In genomic region chr1:72005956-72006355, GRCm38 (mm10) we compare ENCODE assay signal across 20 mouse cellular contexts.
A peak's percentile ranks its signal among the peaks of the same experiment; 100 is the strongest.
DNase-seq lines count a peak whose midpoint lies in the region; ATAC-seq and TF ChIP-seq lines count a peak whose summit lies in the region.
"Had no signal": no experiment of that assay in that cellular context is flagged by ENCODE, and none has a peak within 500 bp of the region (broad histone marks: within the 10 kb centered on the region; RNA-seq: fewer than 3 reads in every experiment).

No protein-coding gene starts in this region.

- H3K4me2 ChIP-seq in forebrain, embryonic 16.5 days (ENCODE audit: low read length) = no peak overlapping the region
- H3K4me2 ChIP-seq in forebrain, embryonic 12.5 days = no peak overlapping the region
- H3K4me2 ChIP-seq in midbrain, postnatal 0 days (ENCODE audit: low read depth, low read length, poor library complexity, severe bottlenecking) = no peak overlapping the region
- H3K4me2 ChIP-seq in midbrain, embryonic 16.5 days (ENCODE audit: low read length) = no peak overlapping the region
- H3K4me2 ChIP-seq: heart, embryonic 13.5 days had no signal

- H3K36me3 ChIP-seq in forebrain, embryonic 16.5 days (ENCODE audit: control insufficient read depth, insufficient read depth) = no peaks in the 10 kb centered on the region
- no peaks in the 10 kb centered on the region for H3K36me3 ChIP-seq in forebrain, embryonic 12.5 days (replicated peaks)
- no peaks in the 10 kb centered on the region for H3K36me3 ChIP-seq in midbrain, postnatal 0 days (ENCODE audit: insufficient read depth, low read length)
- no peaks in the 10 kb centered on the region for H3K36me3 ChIP-seq in midbrain, embryonic 16.5 days (ENCODE audit: control insufficient read depth, insufficient read depth, low read length)
- H3K36me3 ChIP-seq: heart, embryonic 13.5 days had no signal

- H3K9me3 ChIP-seq in forebrain, embryonic 16.5 days (ENCODE audit: control insufficient read depth, low read length) = no peaks in the 10 kb centered on the region
- H3K9me3 ChIP-seq in forebrain, embryonic 12.5 days = no peaks in the 10 kb centered on the region
- no peaks in the 10 kb centered on the region for H3K9me3 ChIP-seq in midbrain, postnatal 0 days (ENCODE audit: low read length)
- no peaks in the 10 kb centered on the region for H3K9me3 ChIP-seq in midbrain, embryonic 16.5 days (replicated peaks; ENCODE audit: control insufficient read depth, low read length, poor library complexity, severe bottlenecking)
- H3K9me3 ChIP-seq: heart, embryonic 13.5 days had no signal

- no peak overlapping the region for H3K9ac ChIP-seq in forebrain, embryonic 16.5 days (replicated peaks; ENCODE audit: low read depth, low read length)
- H3K9ac ChIP-seq in forebrain, embryonic 12.5 days = no peak overlapping the region
- H3K9ac ChIP-seq in midbrain, postnatal 0 days (replicated peaks; ENCODE audit: low read length, poor library complexity, severe bottlenecking) = no peak overlapping the region
- no peak overlapping the region for H3K9ac ChIP-seq in midbrain, embryonic 16.5 days (ENCODE audit: low read depth, low read length)
- H3K9ac ChIP-seq: heart, embryonic 13.5 days had no signal

- H3K4me1 ChIP-seq in forebrain, embryonic 16.5 days (replicated peaks; ENCODE audit: control insufficient read depth, insufficient read depth, low read length) = peaks cover 7% of the 10 kb centered on the region
- peaks cover 7% of the 10 kb centered on the region; the same call in 1 of the 2 replicates for H3K4me1 ChIP-seq in forebrain, embryonic 12.5 days
- H3K4me1 ChIP-seq in midbrain, postnatal 0 days (ENCODE audit: insufficient read depth, low read length) = no peaks in the 10 kb centered on the region
- no peaks in the 10 kb centered on the region for H3K4me1 ChIP-seq in midbrain, embryonic 16.5 days (ENCODE audit: control insufficient read depth, insufficient read depth, low read length)

- 0 out of 2 replicates have a peak, but pooled peaks have one; percentile 7 for TF ChIP-seq CTCF in midbrain, postnatal 0 days (IDR thresholded peaks at IDR 0.05)

- peak; percentile 40; the same call in 1 of the 2 replicates for ATAC-seq in forebrain, embryonic 16.5 days
- ATAC-seq in forebrain, embryonic 12.5 days (ENCODE audit: low FRiP score) = no peak
- ATAC-seq in midbrain, postnatal 0 days (ENCODE audit: low FRiP score) = no peak
- no peak for ATAC-seq in midbrain, embryonic 16.5 days
- ATAC-seq: activated CD4-positive, CD25-positive, alpha-beta regulatory T cell, adult 4 months; CD4-positive, CD25-positive, alpha-beta regulatory T cell, adult 4 months; hindbrain, embryonic 16.5 days had no signal

- no peak overlapping the region for H3K4me3 ChIP-seq in forebrain, embryonic 16.5 days (replicated peaks; ENCODE audit: low read length)
- no peak overlapping the region for H3K4me3 ChIP-seq in forebrain, embryonic 12.5 days (replicated peaks)
- H3K4me3 ChIP-seq in midbrain, postnatal 0 days (ENCODE audit: low read depth, low read length) = no peak overlapping the region
- H3K4me3 ChIP-seq in midbrain, embryonic 16.5 days (ENCODE audit: low read depth, low read length) = no peak overlapping the region
- H3K4me3 ChIP-seq: gastrocnemius, adult 2 months; heart, embryonic 13.5 days had no signal

- H3K27me3 ChIP-seq in forebrain, embryonic 16.5 days (replicated peaks; ENCODE audit: control insufficient read depth, insufficient read depth, low read length) = no peaks in the 10 kb centered on the region
- H3K27me3 ChIP-seq in forebrain, embryonic 12.5 days = no peaks in the 10 kb centered on the region
- H3K27me3 ChIP-seq in midbrain, postnatal 0 days (ENCODE audit: insufficient read depth, low read length) = no peaks in the 10 kb centered on the region
- H3K27me3 ChIP-seq in midbrain, embryonic 16.5 days (ENCODE audit: control insufficient read depth, insufficient read depth, low read depth, low read length) = no peaks in the 10 kb centered on the region
- H3K27me3 ChIP-seq: heart, embryonic 13.5 days had no signal

- WGBS in forebrain, embryonic 16.5 days = 36% methylated on average over 8 of the region's 8 CpGs
- 44% methylated on average over 8 of the region's 8 CpGs for WGBS in forebrain, embryonic 12.5 days
- WGBS in midbrain, postnatal 0 days = 42% methylated on average over 8 of the region's 8 CpGs
- 38% methylated on average over 8 of the region's 8 CpGs for WGBS in midbrain, embryonic 16.5 days

- no peak overlapping the region for H3K27ac ChIP-seq in forebrain, embryonic 16.5 days (ENCODE audit: low read length)
- no peak overlapping the region for H3K27ac ChIP-seq in forebrain, embryonic 12.5 days
- no peak overlapping the region for H3K27ac ChIP-seq in midbrain, postnatal 0 days (ENCODE audit: low read depth, low read length)
- no peak overlapping the region for H3K27ac ChIP-seq in midbrain, embryonic 16.5 days (ENCODE audit: low read length)
- H3K27ac ChIP-seq: gastrocnemius, adult 2 months had no signal

- peak; percentile 41 for DNase-seq in embryo, embryonic 10.5 days (ENCODE audit: low spot score)
- no peak for DNase-seq in embryo, embryonic 9.5 days (ENCODE audit: extremely low spot score)
- DNase-seq in midbrain, postnatal 0 days (ENCODE audit: low spot score) = no peak
- DNase-seq in mesoderm, embryonic 11.5 days (ENCODE audit: low read depth, low spot score) = peak; percentile 23
- DNase-seq in adrenal gland, postnatal 25 days = no peak
- DNase-seq: adrenal gland, postnatal 14 days; B cell, adult 2 months; cerebellum, adult 2 months; embryo, embryonic 11 days; gastrocnemius, adult 2 months; gastrocnemius, postnatal 36 days; heart, postnatal 36 days; kidney, adult 11 months had no signal

Comparison
In these comparisons a context has a peak if more than half of its experiments do, and no peak if none do; other contexts are left out.
1. DNase-seq: peak in embryo, embryonic 10.5 days (single experiment) and mesoderm, embryonic 11.5 days (single experiment); none in embryo, embryonic 9.5 days (single experiment), midbrain, postnatal 0 days (single experiment) and adrenal gland, postnatal 25 days (single experiment).